Mouse (Mus musculus): ENCODE data around the gene Rbmx. TPM values are rescaled to one million over a fixed set of nuclear protein-coding genes. Genes with fewer than 3 reads are reported as not detected.

The Rbmx gene
- total and polyA plus RNA-seq, 2 experiments: 6.2 to 14.6 TPM

- DNase-seq (ENCODE audit: extremely low read depth, low read depth, low spot score): peak; percentile 27
- WGBS: 9% methylated on average over 7 of the region's 7 CpGs
- Histone ChIP-seq H3K36me3 (ENCODE audit: control insufficient read depth, insufficient read depth, low read length) (peaks cover 15% of the 10 kb centered on the region), H3K27ac (replicated peaks; ENCODE audit: insufficient read depth, low read depth, low read length) (no peak overlapping the region), H3K79me2 (ENCODE audit: control insufficient read depth, insufficient read depth, low read length) (no peaks in the 10 kb centered on the region), H3K4me1 (ENCODE audit: control insufficient read depth, insufficient read depth, low read length) (no peaks in the 10 kb centered on the region), H3K4me3 (ENCODE audit: insufficient read depth, low read depth, low read length) (peak overlapping the region; percentile 45), H3K27me3 (ENCODE audit: control insufficient read depth, insufficient read depth, low read length) (no peaks in the 10 kb centered on the region), H3K9ac (ENCODE audit: low read depth, low read length) (peak overlapping the region; percentile 56; the same call in 1 of the 2 replicates)
- TF ChIP-seq POLR2A (IDR thresholded peaks at IDR 0.05; ENCODE audit: extremely low read depth, insufficient read depth, low read length) (no peak), CTCF (IDR thresholded peaks at IDR 0.05; ENCODE audit: low read depth, low read length) (no peak)
Observed at GRCm38 (mm10) chrX:57393412-57393811, 576 bp upstream of the Rbmx start.

- peaks cover 29% of the 10 kb centered on the region for H3K36me3 ChIP-seq (ENCODE audit: control insufficient read depth, insufficient read depth, low read length)
- 73% methylated on average over 5 of the region's 5 CpGs for WGBS
- DNase-seq (ENCODE audit: extremely low read depth, low read depth, low spot score): no peak
Observed at GRCm38 (mm10) chrX:57380915-57381314, 11.9 kb downstream of the Rbmx start.

GRCm38 (mm10) chrX:57378579-57378978 is 14.3 kb downstream of the Rbmx start:
- Histone ChIP-seq H3K27ac (replicated peaks; ENCODE audit: insufficient read depth, low read depth, low read length) (no peak overlapping the region), H3K79me2 (ENCODE audit: control insufficient read depth, insufficient read depth, low read length) (no peaks in the 10 kb centered on the region), H3K4me1 (ENCODE audit: control insufficient read depth, insufficient read depth, low read length) (no peaks in the 10 kb centered on the region), H3K36me3 (ENCODE audit: control insufficient read depth, insufficient read depth, low read length) (peaks cover 17% of the 10 kb centered on the region), H3K4me3 (ENCODE audit: insufficient read depth, low read depth, low read length) (no peak overlapping the region), H3K9ac (ENCODE audit: low read depth, low read length) (no peak overlapping the region), H3K27me3 (ENCODE audit: control insufficient read depth, insufficient read depth, low read length) (no peaks in the 10 kb centered on the region)
- 84% methylated on average over 3 of the region's 3 CpGs for WGBS
- no peak for TF ChIP-seq CTCF (IDR thresholded peaks at IDR 0.05; ENCODE audit: low read depth, low read length)
- TF ChIP-seq POLR2A (IDR thresholded peaks at IDR 0.05; ENCODE audit: extremely low read depth, insufficient read depth, low read length): no peak
- DNase-seq (ENCODE audit: extremely low read depth, low read depth, low spot score): no peak

More at GRCm38 (mm10) chrX:57380915-57381314, 11.9 kb downstream of the Rbmx start:
- H3K4me1 ChIP-seq (ENCODE audit: control insufficient read depth, insufficient read depth, low read length): peaks cover 1% of the 10 kb centered on the region; the same call in 1 of the 2 replicates
- H3K79me2 ChIP-seq (ENCODE audit: control insufficient read depth, insufficient read depth, low read length): no peaks in the 10 kb centered on the region
- TF ChIP-seq CTCF (IDR thresholded peaks at IDR 0.05; ENCODE audit: low read depth, low read length) (no peak), POLR2A (IDR thresholded peaks at IDR 0.05; ENCODE audit: extremely low read depth, insufficient read depth, low read length) (no peak)
- no peak overlapping the region for H3K4me3 ChIP-seq (ENCODE audit: insufficient read depth, low read depth, low read length)
- H3K9ac ChIP-seq (ENCODE audit: low read depth, low read length): no peak overlapping the region
- H3K27me3 ChIP-seq (ENCODE audit: control insufficient read depth, insufficient read depth, low read length): no peaks in the 10 kb centered on the region
- H3K27ac ChIP-seq (replicated peaks; ENCODE audit: insufficient read depth, low read depth, low read length): no peak overlapping the region

GRCm38 (mm10) chrX:57377096-57377495 is 15.7 kb downstream of the Rbmx start:
- Histone ChIP-seq H3K4me3 (ENCODE audit: insufficient read depth, low read depth, low read length) (no peak overlapping the region), H3K36me3 (ENCODE audit: control insufficient read depth, insufficient read depth, low read length) (peaks cover 17% of the 10 kb centered on the region), H3K27me3 (ENCODE audit: control insufficient read depth, insufficient read depth, low read length) (no peaks in the 10 kb centered on the region), H3K9ac (ENCODE audit: low read depth, low read length) (no peak overlapping the region), H3K27ac (replicated peaks; ENCODE audit: insufficient read depth, low read depth, low read length) (no peak overlapping the region), H3K4me1 (ENCODE audit: control insufficient read depth, insufficient read depth, low read length) (no peaks in the 10 kb centered on the region), H3K79me2 (ENCODE audit: control insufficient read depth, insufficient read depth, low read length) (no peaks in the 10 kb centered on the region)
- no peak for DNase-seq (ENCODE audit: extremely low read depth, low read depth, low spot score)
- TF ChIP-seq CTCF (IDR thresholded peaks at IDR 0.05; ENCODE audit: low read depth, low read length): no peak
- TF ChIP-seq POLR2A (IDR thresholded peaks at IDR 0.05; ENCODE audit: extremely low read depth, insufficient read depth, low read length): no peak
- WGBS: 93% methylated on average over 3 of the region's 3 CpGs

GRCm38 (mm10) chrX:57374029-57374428 is 18.8 kb downstream of the Rbmx start:
- WGBS: 98% methylated on average over 2 of the region's 2 CpGs

GRCm38 (mm10) chrX:57373543-57373942 is 19.3 kb downstream of the Rbmx start:
- Histone ChIP-seq H3K9ac (ENCODE audit: low read depth, low read length) (no peak overlapping the region), H3K27me3 (ENCODE audit: control insufficient read depth, insufficient read depth, low read length) (no peaks in the 10 kb centered on the region), H3K4me1 (ENCODE audit: control insufficient read depth, insufficient read depth, low read length) (no peaks in the 10 kb centered on the region), H3K79me2 (ENCODE audit: control insufficient read depth, insufficient read depth, low read length) (no peaks in the 10 kb centered on the region), H3K27ac (replicated peaks; ENCODE audit: insufficient read depth, low read depth, low read length) (no peak overlapping the region), H3K4me3 (ENCODE audit: insufficient read depth, low read depth, low read length) (no peak overlapping the region), H3K36me3 (ENCODE audit: control insufficient read depth, insufficient read depth, low read length) (peaks cover 5% of the 10 kb centered on the region; the same call in 1 of the 2 replicates)
- 84% methylated on average over 2 of the region's 2 CpGs for WGBS
- no peak for TF ChIP-seq POLR2A (IDR thresholded peaks at IDR 0.05; ENCODE audit: extremely low read depth, insufficient read depth, low read length)
- TF ChIP-seq CTCF (IDR thresholded peaks at IDR 0.05; ENCODE audit: low read depth, low read length): no peak
- no peak for DNase-seq (ENCODE audit: extremely low read depth, low read depth, low spot score)

More at GRCm38 (mm10) chrX:57374029-57374428, 18.8 kb downstream of the Rbmx start:
- Histone ChIP-seq H3K27me3 (ENCODE audit: control insufficient read depth, insufficient read depth, low read length) (no peaks in the 10 kb centered on the region), H3K36me3 (ENCODE audit: control insufficient read depth, insufficient read depth, low read length) (peaks cover 8% of the 10 kb centered on the region; the same call in 1 of the 2 replicates), H3K27ac (replicated peaks; ENCODE audit: insufficient read depth, low read depth, low read length) (no peak overlapping the region), H3K4me3 (ENCODE audit: insufficient read depth, low read depth, low read length) (no peak overlapping the region), H3K4me1 (ENCODE audit: control insufficient read depth, insufficient read depth, low read length) (no peaks in the 10 kb centered on the region), H3K9ac (ENCODE audit: low read depth, low read length) (no peak overlapping the region), H3K79me2 (ENCODE audit: control insufficient read depth, insufficient read depth, low read length) (no peaks in the 10 kb centered on the region)
- no peak for TF ChIP-seq CTCF (IDR thresholded peaks at IDR 0.05; ENCODE audit: low read depth, low read length)
- TF ChIP-seq POLR2A (IDR thresholded peaks at IDR 0.05; ENCODE audit: extremely low read depth, insufficient read depth, low read length): no peak
- no peak for DNase-seq (ENCODE audit: extremely low read depth, low read depth, low spot score)

Data from liver, adult 2 months (tissue).